Mouse (Mus musculus) mouse embryonic stem cell (cell line): ENCODE measurements around the gene C2cd3.

Experiments used
- in situ Hi-C, 2 experiments: fragments of 300-500 bp; cut with MboI; formaldehyde crosslinking; loops; 1 replicate in 1 of 2; 3 replicates in 1 of 2; pipeline ENCODE4 v1.14.3; 2019 to 2020; ENCODE audit warnings: low sequenced_read_pairs in 2 of 2, low pct_unique_long_range_greater_than_20kb in 1 of 2, mixed read lengths in 1 of 2; ENCODE audit not compliant: unreplicated experiment in 1 of 2

Gene C2cd3

DNA sequence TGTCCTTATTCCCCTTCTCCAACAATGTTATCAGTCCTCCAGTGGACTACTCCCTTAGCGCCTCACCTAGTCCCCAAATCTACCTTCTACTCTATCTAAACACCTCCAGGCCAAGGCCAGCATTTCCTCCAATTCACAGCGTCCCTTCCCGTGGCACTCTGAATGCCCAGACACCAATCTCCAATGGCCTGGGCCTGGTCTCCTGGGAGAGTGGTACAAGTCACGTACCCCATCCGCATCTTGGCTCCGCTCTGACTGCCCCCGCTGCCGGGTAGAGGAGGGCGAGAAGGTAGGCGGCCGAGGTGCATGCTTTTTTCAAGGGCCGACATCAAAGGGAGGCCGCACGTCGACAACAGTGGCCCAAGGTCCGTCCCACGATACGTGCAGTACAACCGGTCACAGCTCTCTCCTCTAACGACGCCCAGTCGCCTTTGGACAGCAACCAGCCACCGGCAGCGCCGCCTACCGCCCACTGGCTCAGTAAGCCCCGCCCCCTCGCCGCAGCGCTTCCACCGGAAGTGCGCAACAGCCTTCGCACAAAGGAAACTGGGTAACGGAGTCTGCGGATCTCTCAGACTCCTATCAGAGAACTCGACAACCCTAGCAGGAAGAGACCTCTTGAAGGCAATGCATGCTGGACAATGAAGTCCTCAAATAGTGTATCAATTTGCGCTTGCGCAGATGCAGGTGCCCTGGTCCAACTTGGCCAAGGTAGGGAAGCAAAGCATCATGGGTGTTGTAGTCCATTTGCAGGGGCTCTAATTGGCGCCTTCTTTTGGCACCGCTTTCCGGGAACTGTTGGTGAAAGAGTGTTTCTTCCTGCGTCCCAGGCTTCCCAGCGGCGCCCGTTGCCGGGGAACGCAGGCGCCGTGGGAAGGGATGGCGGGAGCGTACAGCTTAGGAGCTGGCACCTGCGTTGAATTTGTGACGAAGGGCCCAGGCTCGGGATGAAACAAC lies at the start of gene C2cd3, which contains the start of gene Ppme1:
Gene C2cd3 (plus strand): TSS at position 739 of the 957 bp plus-strand sequence.
Gene Ppme1 (minus strand): TSS at position 813 of the 957 bp plus-strand sequence.
- in situ Hi-C loops, result no loop called here

DNA sequence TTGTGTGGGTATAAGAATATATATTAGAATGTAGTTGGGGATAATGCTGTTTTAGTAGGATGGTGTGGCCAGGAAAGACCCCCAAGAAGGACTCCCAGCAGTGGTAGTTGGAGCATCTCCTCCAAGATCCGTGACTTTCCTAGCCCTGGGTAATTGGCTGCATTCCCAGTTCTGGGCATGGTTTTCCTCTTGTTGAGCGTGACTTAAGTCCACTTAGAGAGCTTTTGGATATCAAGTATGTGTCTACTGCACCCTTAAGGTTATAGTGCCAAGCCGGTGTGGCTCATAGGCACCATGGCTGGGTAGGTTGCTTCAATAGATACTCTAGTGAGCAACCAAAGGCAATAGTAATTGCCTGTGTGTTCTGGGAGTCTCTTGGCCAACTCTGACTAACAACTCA lies 48.3 kb upstream of the C2cd3 start:
- in situ Hi-C loops, result no loop called here

DNA sequence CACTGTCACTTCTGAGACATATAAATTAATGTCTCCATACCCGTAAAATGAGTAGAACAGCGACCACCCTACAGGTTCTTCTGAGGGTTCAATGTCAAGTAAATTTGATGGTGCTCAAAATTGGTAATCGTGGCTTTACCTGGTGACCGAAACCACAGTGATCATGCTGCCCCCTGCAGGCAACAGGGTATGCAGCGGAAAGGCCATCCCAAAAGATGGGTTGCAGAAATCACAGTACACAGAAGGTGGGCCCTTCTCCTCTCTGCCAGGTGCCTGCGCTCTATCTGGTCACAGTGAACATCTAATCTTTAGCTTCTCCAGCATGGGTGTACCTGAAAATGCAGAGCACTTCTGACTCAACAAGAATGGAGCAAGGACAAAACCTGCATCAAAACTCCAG lies 46.6 kb upstream of the C2cd3 start:
- in situ Hi-C loops, result loop anchor here in 1 of 2 experiments (5.0 kb wide), 1 partner anchor 43 kb away; no protein-coding TSS in a partner anchor

- in situ Hi-C loops, result loop anchor here in 1 of 2 experiments (5.0 kb wide), 1 partner anchor 45 kb away; no protein-coding TSS in a partner anchor
Measured at GRCm38 (mm10) chr7:100327514-100327913, 44.5 kb upstream of the C2cd3 start.

DNA sequence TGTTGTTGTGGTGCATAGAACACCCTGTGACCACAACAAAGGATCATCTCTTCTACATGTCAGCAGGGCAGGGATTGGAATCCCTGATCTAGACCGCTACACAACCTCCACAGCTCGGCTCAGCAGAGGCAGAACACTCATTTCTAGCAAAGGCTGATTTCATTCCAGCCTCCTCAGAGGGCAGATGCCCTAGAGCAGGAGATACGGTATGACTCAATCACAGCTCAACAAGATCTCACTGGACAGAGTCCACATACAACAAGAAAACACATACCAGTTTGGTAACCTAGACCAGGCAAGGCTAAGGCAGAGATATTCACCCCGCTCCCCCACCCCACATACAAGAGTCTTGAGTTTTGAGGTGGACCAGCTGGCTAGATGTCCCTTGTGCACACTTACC lies 43.4 kb upstream of the C2cd3 start:
- in situ Hi-C loops, result loop anchor here in 1 of 2 experiments (5.0 kb wide), 1 partner anchor 46 kb away; no protein-coding TSS in a partner anchor

DNA sequence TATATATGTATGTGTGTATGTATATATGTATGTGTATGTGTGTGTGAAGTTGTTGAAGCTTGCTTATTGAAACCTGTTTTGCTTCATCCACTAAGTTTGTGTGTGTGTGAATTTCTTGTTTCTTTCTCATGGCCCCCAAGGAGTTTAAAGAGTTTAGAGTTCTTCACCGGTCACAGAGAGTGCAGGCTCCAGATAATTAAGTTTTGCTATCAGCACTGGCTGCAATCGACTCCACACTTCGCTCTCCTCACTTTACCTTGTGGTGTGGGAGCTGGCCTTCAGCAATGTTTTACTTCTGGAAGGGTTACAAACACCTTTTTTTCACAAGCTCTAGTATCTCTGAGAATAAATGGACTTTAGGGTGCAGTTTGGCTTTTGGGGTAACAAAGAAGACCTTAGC lies 40.8 kb upstream of the C2cd3 start:
- in situ Hi-C loops, result no loop called here

GRCm38 (mm10) chr7:100335921-100336320 lies 36.1 kb upstream of the C2cd3 start:
- in situ Hi-C loops, result no loop called here

- in situ Hi-C loops, result no loop called here
Measured at GRCm38 (mm10) chr7:100354984-100355383, 17.0 kb upstream of the C2cd3 start.

DNA sequence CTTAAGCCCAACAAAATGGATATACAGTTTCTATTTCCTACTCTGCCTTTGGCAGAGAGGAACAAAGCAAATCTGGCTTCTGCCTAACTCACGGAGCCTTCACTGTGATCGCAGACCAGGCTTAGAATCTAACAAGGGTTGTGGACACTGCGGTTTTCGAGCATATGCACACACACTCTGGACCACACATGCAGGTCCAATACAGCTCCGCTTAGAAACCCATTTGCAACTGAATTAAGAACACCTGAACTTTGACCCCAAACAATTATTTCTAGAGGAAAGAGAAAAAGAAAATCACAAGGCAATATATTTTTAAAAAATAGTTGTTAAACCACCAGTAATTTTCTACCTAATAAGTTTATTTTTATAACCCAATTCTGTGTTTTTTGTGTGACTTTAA lies 15.7 kb upstream of the C2cd3 start:
- in situ Hi-C loops, result no loop called here

- in situ Hi-C loops, result no loop called here
Measured at GRCm38 (mm10) chr7:100356768-100357167, 15.3 kb upstream of the C2cd3 start.

GRCm38 (mm10) chr7:100357856-100358255 lies 14.2 kb upstream of the C2cd3 start:
- in situ Hi-C loops, result no loop called here

- in situ Hi-C loops, result no loop called here
Measured at GRCm38 (mm10) chr7:100363162-100363561, 8.9 kb upstream of the C2cd3 start.

- in situ Hi-C loops, result no loop called here
Measured at GRCm38 (mm10) chr7:100364888-100365287, 7.1 kb upstream of the C2cd3 start.

GRCm38 (mm10) chr7:100372452-100372980 lies 483 bp downstream of the C2cd3 start:
- in situ Hi-C loops, result no loop called here

DNA sequence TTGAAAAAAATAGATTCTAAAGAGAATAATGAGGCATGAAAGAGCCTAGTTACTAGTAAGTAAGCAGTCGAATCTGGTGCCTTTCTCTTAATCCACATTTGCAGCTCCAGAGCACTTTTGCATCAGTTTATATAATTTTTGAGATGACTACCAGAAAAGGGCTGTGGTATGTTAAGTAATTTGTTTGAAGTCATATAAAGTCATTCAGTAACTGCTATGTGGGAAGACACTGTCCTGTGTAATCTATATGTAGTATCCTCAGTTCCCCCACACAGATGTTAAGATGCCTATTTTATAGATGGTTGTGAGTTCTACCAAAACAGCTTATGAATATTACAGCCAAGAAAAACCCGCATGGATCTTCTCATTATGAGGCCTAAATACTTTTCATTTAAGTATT lies 6.2 kb downstream of the C2cd3 start:
- in situ Hi-C loops, result no loop called here

DNA sequence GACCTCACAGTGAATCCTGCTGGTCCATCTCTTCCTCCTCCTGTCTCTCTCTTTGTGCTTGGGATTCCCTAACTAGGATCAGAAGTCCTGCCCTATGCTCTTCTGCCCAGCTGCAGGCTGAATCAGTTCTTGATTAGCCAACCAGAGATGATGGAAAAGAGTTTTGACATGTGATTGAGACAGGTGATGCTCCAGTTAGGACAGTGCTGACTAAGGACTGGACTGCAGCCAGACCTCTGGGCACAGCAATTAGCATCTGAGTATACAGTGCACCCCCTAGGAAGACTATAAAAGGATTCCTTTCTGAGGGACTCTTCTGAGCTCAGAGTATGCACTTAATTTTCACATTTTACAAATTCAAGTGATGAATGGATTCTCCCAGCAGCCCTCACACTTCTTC lies 9.1 kb downstream of the C2cd3 start:
- in situ Hi-C loops, result no loop called here

DNA sequence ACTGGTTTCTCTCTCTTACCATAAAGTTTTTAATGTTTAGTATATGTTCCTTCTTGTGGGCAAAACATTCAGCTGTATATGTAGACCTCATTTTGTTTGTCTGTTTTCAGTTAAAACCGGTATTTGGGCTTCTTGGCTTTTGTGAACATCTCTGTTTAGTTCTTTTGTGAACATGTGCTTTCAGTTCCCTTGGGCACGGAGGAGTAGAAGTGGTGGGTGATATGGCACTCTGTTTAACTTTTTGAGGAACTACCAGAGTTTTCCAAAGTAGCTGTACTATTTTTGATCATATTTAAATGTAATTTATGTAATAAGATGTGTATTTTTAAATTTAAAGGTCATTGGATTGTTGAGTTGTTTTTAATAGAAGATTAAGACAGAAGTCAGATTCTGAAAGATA lies 11.2 kb downstream of the C2cd3 start:
- in situ Hi-C loops, result no loop called here

GRCm38 (mm10) chr7:100388174-100388573 lies 16.1 kb downstream of the C2cd3 start:
- in situ Hi-C loops, result no loop called here

GRCm38 (mm10) chr7:100390166-100390565 lies 18.1 kb downstream of the C2cd3 start:
- in situ Hi-C loops, result no loop called here

DNA sequence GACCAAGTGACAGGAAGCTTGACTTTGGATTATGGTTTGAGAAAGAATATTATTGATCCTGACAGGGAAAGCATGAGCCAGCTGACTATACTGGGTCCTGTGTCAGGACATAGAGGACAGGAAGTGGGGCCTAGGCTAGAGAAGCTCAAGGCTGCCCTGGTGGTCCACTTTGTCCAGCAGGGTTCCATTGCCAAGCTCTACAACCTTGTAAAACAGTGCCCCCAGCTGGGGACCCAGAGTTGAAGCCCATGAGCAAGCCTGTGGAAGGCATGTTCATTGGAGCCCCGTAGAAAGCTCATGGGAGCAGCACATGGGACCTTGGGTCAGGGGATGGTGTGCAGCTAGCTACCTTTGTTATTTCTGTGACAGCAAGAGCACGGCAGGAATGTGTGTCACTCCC lies 20.2 kb downstream of the C2cd3 start:
- in situ Hi-C loops, result no loop called here
